Mouse (Mus musculus): Measurements from ENCODE around the gene Pitpnm2.
A peak's percentile ranks its signal among the peaks of the same experiment; 100 is the strongest.
"Not testable (repeated sequence)": the region's sequence is repeated elsewhere in the genome, so short reads cannot be mapped to it uniquely, and the experiment has no call there.

The Pitpnm2 gene

DNA sequence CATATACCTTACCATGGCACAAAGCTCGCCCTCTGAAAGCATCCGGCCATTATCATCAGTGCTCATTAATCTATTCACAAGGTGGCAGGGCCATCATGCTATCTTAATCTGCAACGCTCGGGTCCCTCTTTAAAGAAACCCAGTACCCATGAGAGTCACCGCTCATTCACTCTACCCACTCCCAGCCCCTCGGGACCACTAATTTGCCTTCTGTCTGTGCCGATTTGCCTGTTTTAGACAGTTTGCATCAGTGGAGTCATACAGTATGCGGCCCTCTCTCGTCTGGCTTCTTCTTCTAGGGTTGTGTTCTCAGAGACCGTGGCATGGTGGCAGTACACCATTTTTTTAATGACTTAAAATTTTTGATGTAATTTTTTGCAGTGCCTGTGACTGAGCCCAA lies 30.1 kb downstream of the Pitpnm2 start:
- no peak for DNase-seq

DNA sequence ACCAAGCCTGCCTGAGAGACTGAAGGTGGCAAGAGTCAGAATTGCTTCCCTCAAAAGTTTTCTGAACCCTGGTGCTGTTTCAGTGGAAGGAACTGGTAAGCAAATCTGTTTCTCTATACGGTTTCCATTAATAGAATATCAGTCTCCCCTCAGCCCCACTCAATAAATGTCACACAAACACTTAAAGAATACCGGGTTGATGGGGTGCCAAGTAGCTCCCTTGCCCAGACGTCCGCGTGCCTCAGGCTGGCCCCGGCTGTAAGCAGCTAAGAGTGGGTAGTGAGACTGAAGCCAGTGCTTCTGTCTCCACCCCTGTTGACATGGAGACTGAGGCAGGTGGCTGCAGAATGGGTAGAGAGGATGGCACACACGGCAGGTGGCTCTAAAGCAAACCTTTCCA lies 30.6 kb downstream of the Pitpnm2 start:
- no peak for DNase-seq

- DNase-seq: peak; percentile 63
Measured at GRCm38 (mm10) chr5:124217566-124218249, 31.9 kb downstream of the Pitpnm2 start.

DNA sequence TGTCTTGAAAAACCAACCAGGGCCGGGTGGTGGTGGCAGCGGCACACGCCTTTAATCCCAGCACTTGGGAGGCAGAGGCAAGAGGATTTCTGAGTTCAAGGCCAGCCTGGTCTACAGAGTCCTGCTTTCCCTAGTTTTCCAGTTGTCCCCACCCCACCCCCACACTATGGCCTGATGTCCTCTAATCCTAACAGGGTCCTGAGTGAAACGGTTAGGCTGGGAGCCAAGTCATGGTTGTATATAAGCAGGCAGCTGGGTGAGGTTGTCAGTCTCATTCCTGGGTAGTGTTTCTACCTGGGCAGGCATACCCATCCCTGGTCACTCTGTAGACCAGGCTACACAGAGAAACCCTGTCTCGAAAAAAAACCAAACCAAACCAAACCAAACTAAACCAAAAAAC lies 32.5 kb downstream of the Pitpnm2 start:
- DNase-seq: not testable (repeated sequence)

DNA sequence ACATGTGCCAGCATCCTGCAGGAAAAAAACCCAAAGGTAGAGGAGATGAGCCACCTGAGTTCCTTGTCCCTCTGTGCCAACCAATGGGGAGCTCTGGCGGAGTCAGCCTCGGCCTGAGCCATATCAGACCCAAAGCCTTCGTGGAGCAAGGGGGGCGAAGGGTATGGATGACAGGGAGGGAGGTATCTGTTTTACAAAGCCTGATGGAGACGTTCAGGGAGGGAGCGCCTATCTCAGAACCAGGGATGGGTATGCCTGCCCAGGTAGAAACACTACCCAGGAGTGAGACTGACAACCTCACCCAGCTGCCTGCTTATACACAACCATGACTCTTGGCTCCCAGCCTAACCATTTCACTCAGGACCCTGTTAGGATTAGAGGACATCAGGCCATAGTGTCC lies 33.2 kb downstream of the Pitpnm2 start:
- DNase-seq: no peak

- DNase-seq: no peak
Measured at GRCm38 (mm10) chr5:124215647-124216046, 33.9 kb downstream of the Pitpnm2 start.

DNA sequence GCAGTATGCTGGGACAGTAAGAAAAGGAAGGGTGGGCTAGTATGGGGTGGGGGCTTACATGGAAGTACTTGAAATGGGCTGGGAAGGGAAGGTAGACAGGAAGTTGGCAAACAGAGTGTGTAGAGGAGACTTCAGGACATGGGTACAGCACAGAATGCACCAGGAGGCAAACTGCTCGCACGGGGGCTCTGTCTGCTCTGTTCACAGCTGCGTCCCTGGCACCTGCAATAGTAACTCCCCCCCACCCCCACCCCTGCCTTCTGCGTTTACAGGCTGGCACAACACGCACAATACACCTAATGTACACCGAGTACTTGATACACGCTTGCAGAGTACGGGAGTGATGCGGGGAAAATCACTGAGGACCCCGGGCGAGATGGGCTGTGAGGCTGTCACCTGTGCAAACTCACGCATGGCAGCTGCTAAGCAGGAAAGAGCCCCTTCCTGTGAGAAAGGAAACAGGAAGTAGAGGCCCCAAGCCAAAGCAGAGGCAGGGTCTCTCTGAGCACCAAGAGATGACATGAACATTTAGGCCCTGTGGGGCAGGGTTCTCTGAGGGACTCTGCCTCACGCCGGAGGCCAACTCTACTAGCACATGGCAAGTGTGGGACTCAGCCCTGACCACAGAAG lies 34.9 kb downstream of the Pitpnm2 start:
- DNase-seq: no peak

- DNase-seq: no peak
Measured at GRCm38 (mm10) chr5:124213588-124214469, 35.7 kb downstream of the Pitpnm2 start.

DNA sequence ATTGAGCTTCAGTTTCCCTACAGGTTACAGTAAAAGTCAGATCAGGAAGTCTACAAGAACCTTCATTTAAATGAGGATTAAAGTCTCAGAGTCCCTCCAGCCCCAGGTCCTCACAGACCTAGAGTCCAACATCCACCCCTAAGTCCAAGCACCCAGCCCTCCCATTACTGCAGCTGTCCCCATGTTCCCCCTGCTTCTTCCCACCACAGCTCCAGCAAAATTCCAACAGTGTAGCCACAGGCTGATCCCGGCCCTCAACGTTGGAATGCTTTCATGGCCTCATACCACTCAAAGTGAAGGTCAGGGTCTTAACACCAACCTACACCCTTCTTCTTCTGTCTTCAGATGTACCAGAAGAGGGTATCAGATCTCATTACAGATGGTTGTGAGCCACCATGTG lies 37.9 kb downstream of the Pitpnm2 start:
- no peak for DNase-seq

DNA sequence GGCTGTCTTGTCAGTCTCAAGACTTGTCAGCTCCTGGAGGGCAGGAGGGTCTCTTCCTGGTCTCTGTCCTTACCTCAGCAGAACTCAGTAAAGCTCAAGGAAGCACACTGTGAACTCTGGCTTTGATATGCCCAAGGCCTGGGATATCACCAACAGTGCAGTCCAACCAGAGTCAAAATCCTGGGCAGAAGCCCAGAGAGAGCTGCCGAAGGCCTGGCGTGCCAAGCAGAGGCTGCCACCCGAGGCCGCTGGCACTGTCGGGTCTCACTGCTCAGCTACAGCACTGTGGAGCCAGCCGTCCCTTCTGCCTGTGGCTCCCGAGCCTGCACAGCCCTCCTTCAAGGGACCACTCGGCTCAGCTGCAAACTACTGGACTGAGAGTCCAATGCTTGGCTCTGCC lies 38.3 kb downstream of the Pitpnm2 start:
- DNase-seq: no peak

DNA sequence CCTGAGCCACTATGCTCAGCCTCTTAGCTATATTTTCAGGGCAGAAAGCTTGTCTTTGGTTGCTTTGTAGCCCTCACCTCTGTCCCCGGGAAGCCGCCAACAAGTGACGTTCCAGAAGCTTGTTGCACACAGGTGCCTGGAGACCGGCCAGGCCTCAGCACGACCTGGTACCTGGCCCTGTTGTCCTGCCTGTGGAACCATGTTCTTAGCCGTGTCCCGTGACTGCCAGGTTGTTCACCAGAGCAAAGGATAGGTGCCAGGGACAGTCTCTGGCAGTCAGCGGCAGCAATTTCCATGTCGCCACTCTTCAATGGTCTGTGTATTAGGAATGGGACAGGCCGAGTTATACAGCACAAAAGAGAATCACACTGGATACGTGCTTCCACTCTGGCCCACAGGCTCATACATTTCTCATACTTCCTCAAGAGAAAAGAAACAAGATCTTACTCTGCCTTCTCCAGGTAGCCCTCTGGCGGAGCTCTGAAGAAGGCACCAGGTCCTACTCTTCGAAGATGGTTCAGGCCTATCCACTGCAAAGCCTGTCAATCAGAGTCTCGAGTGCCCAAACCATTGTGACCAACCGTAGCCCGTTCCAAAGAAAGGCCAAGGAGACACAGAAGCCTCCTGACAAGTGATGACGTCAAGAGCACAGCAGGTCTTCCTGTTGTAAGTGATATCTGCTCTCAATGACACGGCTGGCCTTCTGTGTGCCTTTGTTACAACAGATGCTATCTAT lies 39.1 kb downstream of the Pitpnm2 start:
- no peak for DNase-seq

DNA sequence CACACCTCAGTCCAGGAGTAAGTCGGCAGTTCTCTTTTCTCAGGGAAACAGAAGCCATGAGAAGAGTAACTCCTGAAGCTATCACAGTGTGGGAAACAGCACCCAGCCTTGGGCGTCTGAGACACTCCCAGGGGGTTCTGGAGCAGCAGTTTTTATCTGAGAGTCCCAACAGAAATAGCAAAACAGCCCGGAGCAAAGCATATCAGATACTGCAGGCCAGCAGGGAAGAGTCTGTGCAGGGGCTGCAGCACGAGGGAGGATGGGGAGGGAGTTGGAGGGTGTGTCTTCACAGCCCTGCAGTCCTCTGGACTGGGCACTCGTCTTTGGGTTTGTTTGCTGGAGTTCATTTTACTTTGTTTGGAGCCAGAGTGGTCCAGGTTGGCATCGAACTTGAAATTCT lies 39.7 kb downstream of the Pitpnm2 start:
- DNase-seq: no peak

DNA sequence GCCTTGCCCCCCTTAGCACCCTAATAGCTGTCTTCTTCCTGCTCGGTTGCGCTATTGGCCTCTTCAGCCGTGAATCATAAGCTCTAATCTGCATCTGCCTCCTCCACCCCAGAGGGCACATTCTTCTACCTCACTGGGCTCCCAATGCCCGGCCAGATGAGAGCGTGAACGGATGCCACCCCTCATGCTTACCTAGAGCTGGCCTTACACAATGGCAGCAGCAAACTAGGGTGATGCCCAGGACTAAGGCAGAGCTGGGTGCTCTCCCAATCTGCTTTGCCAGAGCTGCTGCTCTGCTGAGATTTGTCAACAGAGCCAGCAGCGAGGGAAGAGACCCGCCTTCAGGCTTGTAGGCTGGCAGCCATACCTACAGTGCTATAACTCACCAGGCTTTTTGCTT lies 41.5 kb downstream of the Pitpnm2 start:
- no peak for DNase-seq

GRCm38 (mm10) chr5:124206481-124207038 lies 43.0 kb downstream of the Pitpnm2 start:
- DNase-seq: no peak

- no peak for DNase-seq
Measured at GRCm38 (mm10) chr5:124205809-124206380, 43.7 kb downstream of the Pitpnm2 start.

- DNase-seq: no peak
Measured at GRCm38 (mm10) chr5:124205211-124205610, 44.3 kb downstream of the Pitpnm2 start.

DNA sequence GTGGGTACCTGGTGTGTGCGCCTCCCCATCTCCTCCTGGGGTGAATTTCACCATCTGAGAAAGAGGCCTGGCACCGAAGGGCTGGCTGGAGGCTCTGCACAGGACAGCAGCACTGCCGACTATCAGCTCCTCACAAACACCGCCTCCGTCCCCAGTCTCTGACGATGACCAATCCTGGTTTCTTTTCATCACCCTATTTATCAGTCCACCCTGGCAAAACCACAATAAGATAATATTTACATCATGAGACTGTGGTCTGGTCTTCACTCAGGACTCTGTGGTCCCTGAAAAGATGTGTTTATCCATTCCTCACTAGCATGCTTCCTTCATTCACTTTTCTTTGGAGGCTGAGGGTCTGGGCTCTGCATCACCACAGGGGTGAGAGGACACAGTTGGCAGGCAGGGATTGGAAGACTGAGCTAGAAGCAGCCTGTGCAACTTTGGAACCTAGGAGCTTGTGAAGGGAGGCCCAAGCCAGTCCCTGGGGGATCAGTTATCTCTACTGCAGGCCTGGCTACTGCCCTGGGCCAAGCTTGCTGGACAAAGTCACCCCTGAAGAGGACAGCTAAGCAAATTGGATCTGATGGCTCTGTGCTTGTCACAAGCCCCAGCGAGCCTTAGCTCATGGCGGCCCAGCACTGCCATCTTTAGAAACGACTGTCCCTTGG lies 45.3 kb downstream of the Pitpnm2 start:
- no peak for DNase-seq

- no peak for DNase-seq
Measured at GRCm38 (mm10) chr5:124203251-124203650, 46.3 kb downstream of the Pitpnm2 start.

GRCm38 (mm10) chr5:124202071-124202470 lies 47.5 kb downstream of the Pitpnm2 start:
- DNase-seq: no peak

DNA sequence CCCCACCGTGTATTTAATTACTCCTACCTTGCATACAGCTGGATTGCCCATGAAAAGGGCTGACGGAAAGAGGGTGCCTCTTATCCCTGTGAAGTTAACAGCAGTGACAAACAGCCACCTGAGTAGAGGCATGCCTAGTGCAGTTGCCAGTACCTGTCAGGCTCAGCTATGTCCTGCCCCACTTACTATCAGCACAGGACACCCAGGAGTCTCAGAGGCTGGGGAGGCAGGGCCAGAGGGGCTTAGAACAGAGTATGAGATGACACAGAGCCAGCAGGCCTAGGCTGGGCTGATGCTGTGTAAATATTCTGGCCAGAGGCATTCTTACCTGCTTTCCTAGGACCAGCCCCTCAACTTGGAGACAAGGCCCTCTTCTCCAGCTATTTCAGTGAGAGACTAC lies 48.0 kb downstream of the Pitpnm2 start:
- no peak for DNase-seq

DNA sequence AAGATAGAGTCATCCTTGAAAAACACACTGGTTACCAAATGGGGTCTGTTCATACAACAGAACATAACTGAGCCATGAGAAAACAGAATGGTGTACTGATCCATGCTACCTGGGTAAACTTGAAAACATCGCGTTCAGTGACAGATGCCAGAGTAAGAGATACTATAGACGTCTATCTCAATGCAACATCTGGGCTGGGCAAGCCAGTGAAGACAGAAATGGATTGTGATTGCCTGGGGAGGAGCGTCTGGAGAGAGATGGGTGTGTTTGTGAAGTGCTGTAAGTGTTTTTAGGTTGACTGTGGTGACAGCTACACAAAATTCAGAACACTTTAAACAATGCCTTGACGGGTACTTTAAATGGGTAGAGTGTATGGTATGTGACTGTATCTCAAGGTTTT lies 48.7 kb downstream of the Pitpnm2 start:
- DNase-seq: no peak

DNA sequence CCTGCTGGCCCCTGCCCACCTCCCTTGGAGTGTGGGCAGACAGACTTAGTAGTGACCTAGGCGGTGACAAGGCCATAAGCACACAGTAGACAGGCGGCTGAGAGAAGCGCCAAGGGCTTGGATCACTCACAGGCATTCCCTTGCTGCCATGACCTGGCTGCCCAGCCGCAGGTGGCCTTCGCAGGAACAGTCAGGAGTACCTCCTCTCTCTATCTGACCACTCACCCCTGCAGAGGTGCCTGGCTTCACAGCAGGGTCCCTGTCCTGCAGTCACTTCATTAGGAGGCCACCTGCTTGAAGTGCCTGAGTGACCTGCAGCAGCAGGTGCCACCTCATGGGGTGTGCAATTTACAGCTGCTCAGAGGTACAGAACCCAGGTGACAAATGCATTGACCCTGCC lies 50.4 kb downstream of the Pitpnm2 start:
- no peak for DNase-seq

All from right cerebral cortex, postnatal 14 days (tissue).